Mouse (Mus musculus) right cerebral cortex, postnatal 25 days (tissue): ENCODE data around the gene Prkce.

Experiments
- DNase-seq: peaks from one replicate; pipeline ENCODE4 v3.0.0; 2022

The Prkce gene

GRCm38 (mm10) chr17:86176722-86177121 lies 9.1 kb downstream of the Prkce start:
- DNase-seq = no peak

GRCm38 (mm10) chr17:86183788-86184187 lies 16.2 kb downstream of the Prkce start:
- no peak for DNase-seq

GRCm38 (mm10) chr17:86184552-86185209 lies 17.1 kb downstream of the Prkce start:
- no peak for DNase-seq

- DNase-seq = no peak
These were observed 18.0 kb downstream of the Prkce start for GRCm38 (mm10) chr17:86185584-86185983.

- DNase-seq = no peak
These were observed 20.2 kb downstream of the Prkce start for GRCm38 (mm10) chr17:86187777-86188176.

GRCm38 (mm10) chr17:86193979-86194378 lies 26.4 kb downstream of the Prkce start:
- DNase-seq = no peak

GRCm38 (mm10) chr17:86194921-86195320 lies 27.3 kb downstream of the Prkce start:
- no peak for DNase-seq

- DNase-seq = no peak
These were observed 31.2 kb downstream of the Prkce start for GRCm38 (mm10) chr17:86198496-86199465.

- DNase-seq = no peak
These were observed 34.4 kb downstream of the Prkce start for GRCm38 (mm10) chr17:86201981-86202380.

GRCm38 (mm10) chr17:86202972-86203371 lies 35.4 kb downstream of the Prkce start:
- DNase-seq = no peak

- DNase-seq = no peak
These were observed 36.2 kb downstream of the Prkce start for GRCm38 (mm10) chr17:86203531-86204450.

GRCm38 (mm10) chr17:86206289-86206688 lies 38.7 kb downstream of the Prkce start:
- DNase-seq = no peak

- no peak for DNase-seq
These were observed 40.7 kb downstream of the Prkce start for GRCm38 (mm10) chr17:86208057-86208820.

- DNase-seq = no peak
These were observed 41.2 kb downstream of the Prkce start for GRCm38 (mm10) chr17:86208821-86209186.

- DNase-seq = no peak
These were observed 42.2 kb downstream of the Prkce start for GRCm38 (mm10) chr17:86209680-86210251.

GRCm38 (mm10) chr17:86212204-86212603 lies 44.6 kb downstream of the Prkce start:
- no peak for DNase-seq

- DNase-seq = peak; percentile 56
These were observed 46.7 kb downstream of the Prkce start for GRCm38 (mm10) chr17:86214285-86214684.

- DNase-seq = peak; percentile 44
These were observed 47.2 kb downstream of the Prkce start for GRCm38 (mm10) chr17:86214741-86215140.

- DNase-seq = no peak
These were observed 48.2 kb downstream of the Prkce start for GRCm38 (mm10) chr17:86215771-86216170.

GRCm38 (mm10) chr17:86217468-86217867 lies 49.9 kb downstream of the Prkce start:
- no peak for DNase-seq

GRCm38 (mm10) chr17:86218553-86218952 lies 51.0 kb downstream of the Prkce start:
- no peak for DNase-seq
